Mouse (Mus musculus) kidney, adult 2 months (tissue): ENCODE measurements at regions not wholly inside any gene's neighbourhood (a gene's known extent, or its start where the extent isn't known, plus 50 kb on each side); places are given as distances from the start of the nearest gene placed in this dataset.

ENCODE experiments used
- CTCF ChIP-seq: fragments of 200-500 bp; conservative IDR thresholded peaks from 2 replicates; pipeline ENCODE4 v1.5.1; 2011; ENCODE audit warnings: low read depth, mild to moderate bottlenecking, control low read depth, low read length, moderate library complexity, mixed read lengths; ENCODE audit not compliant: insufficient read depth, insufficient read length
- POLR2A ChIP-seq: fragments of 200-500 bp; IDR thresholded peaks from one replicate; pipeline ENCODE4 v1.6.1; 2011; ENCODE audit warnings: low read depth, low read length, control low read depth

GRCm38 (mm10) chr8:8130806-8131205 is 530.2 kb downstream of the Efnb2 start:
- no peak for TF ChIP-seq CTCF
- TF ChIP-seq POLR2A, result no peak
